Mouse (Mus musculus) midbrain, postnatal 0 days (tissue): ENCODE data around the gene Xrn2. TPM values are rescaled to one million over a fixed set of nuclear protein-coding genes. Genes with fewer than 3 reads are reported as not detected.

ENCODE experiments used
- ATAC-seq: fragments of 200-750 bp; cut with Nextera tagmentation; 2 replicates; pipeline ENCODE4 v1.8.0; 2017; ENCODE audit warnings: moderate number of reproducible peaks, mild to moderate bottlenecking, moderate TSS enrichment, moderate library complexity; ENCODE audit not compliant: low FRiP score
- DNase-seq: peaks from one replicate; pipeline ENCODE4 v3.0.0-alpha.2; 2015; ENCODE audit warnings: low spot score
- H3K27ac ChIP-seq: fragments of 300-500 bp; sonication (generic); 2 replicates; pipeline ENCODE4 v1.5.1; 2014; ENCODE audit warnings: low read depth, mild to moderate bottlenecking, low read length, mixed read lengths
- H3K27me3 ChIP-seq: fragments of 300-500 bp; sonication (generic); 2 replicates; pipeline ENCODE4 v1.6.1; 2014; ENCODE audit warnings: low read length, control low read depth, mixed read lengths; ENCODE audit not compliant: insufficient read depth
- H3K36me3 ChIP-seq: fragments of 300-500 bp; sonication (generic); 2 replicates; pipeline ENCODE4 v1.6.1; 2014; ENCODE audit warnings: low read length, control low read depth, mixed read lengths; ENCODE audit not compliant: insufficient read depth
- H3K4me1 ChIP-seq: fragments of 300-500 bp; sonication (generic); 2 replicates; pipeline ENCODE4 v1.6.1; 2014; ENCODE audit warnings: mild to moderate bottlenecking, control low read depth, antibody characterized with exemption, low read length, mixed read lengths; ENCODE audit not compliant: insufficient read depth
- H3K4me2 ChIP-seq: fragments of 300-500 bp; sonication (generic); 2 replicates; pipeline ENCODE4 v1.6.1; 2014; ENCODE audit warnings: low read depth, mild to moderate bottlenecking, low read length, mixed read lengths; ENCODE audit not compliant: poor library complexity, severe bottlenecking
- H3K4me3 ChIP-seq: fragments of 300-500 bp; sonication (generic); 2 replicates; pipeline ENCODE4 v1.5.1; 2014; ENCODE audit warnings: low read depth, mild to moderate bottlenecking, low read length, moderate library complexity
- H3K9ac ChIP-seq: fragments of 300-500 bp; sonication (generic); replicated peaks from 2 replicates; pipeline ENCODE4 v1.6.1; 2014; ENCODE audit warnings: mild to moderate bottlenecking, low read length, moderate library complexity, mixed read lengths; ENCODE audit not compliant: poor library complexity, severe bottlenecking
- H3K9me3 ChIP-seq: fragments of 300-500 bp; sonication (generic); 2 replicates; pipeline ENCODE4 v1.6.1; 2016; ENCODE audit warnings: low read length, control low read depth
- CTCF ChIP-seq: IDR thresholded peaks from 2 replicates; pipeline ENCODE4 v1.5.1; 2016; ENCODE audit warnings: antibody characterized with exemption, mild to moderate bottlenecking
- WGBS: fragments of 180-500 bp; shearing (Covaris S2); extraction: QIAGEN DNeasy Blood & Tissue Kit; methylation state at CpG from one replicate; pipeline ENCODE4 v1.1.7; 2014; 5-methylcytosine and 5-hydroxymethylcytosine counted together
- polyA plus RNA-seq: library from polyadenylated mRNA; unstranded; fragments of >200 nt; fragmentation: Nextera tagmentation; extraction: Ambion mirVana; gene quantifications from 2 replicates; pipeline ENCODE4 v1.2.1, GENCODE M21; 2015
- total RNA-seq: library from RNA; depleted of rRNA; stranded (reverse); fragments of >200 nt; gene quantifications from 2 replicates; pipeline ENCODE4 v1.2.3, GENCODE M21; 2014

The Xrn2 gene
- total and polyA plus RNA-seq, 2 experiments from 2014 or later, result 55.6 to 67.0 TPM

- H3K36me3 ChIP-seq, result no peaks in the 10 kb centered on the region
- H3K9ac ChIP-seq, result no peak overlapping the region
- H3K27me3 ChIP-seq, result no peaks in the 10 kb centered on the region
- ATAC-seq, result no peak
- H3K4me2 ChIP-seq, result no peak overlapping the region
- H3K4me3 ChIP-seq, result no peak overlapping the region
- no peak overlapping the region for H3K27ac ChIP-seq
- DNase-seq, result no peak
- no peak for TF ChIP-seq CTCF
- no peaks in the 10 kb centered on the region for H3K9me3 ChIP-seq
- H3K4me1 ChIP-seq, result no peaks in the 10 kb centered on the region
Measured at GRCm38 (mm10) chr2:146986429-146986828, 26.4 kb upstream of the Xrn2 start.

GRCm38 (mm10) chr2:147007265-147007664 lies 5.5 kb upstream of the Xrn2 start:
- no peaks in the 10 kb centered on the region for H3K27me3 ChIP-seq
- no peak overlapping the region for H3K27ac ChIP-seq
- no peaks in the 10 kb centered on the region for H3K9me3 ChIP-seq
- no peak for TF ChIP-seq CTCF
- DNase-seq, result no peak
- H3K4me2 ChIP-seq, result no peak overlapping the region
- WGBS, result 91% methylated on average over 2 of the region's 2 CpGs
- no peak for ATAC-seq
- no peak overlapping the region for H3K9ac ChIP-seq
- no peaks in the 10 kb centered on the region for H3K36me3 ChIP-seq
- peaks cover 5% of the 10 kb centered on the region; the same call in 1 of the 2 replicates for H3K4me1 ChIP-seq
- H3K4me3 ChIP-seq, result no peak overlapping the region

GRCm38 (mm10) chr2:147009084-147009483 lies 3.7 kb upstream of the Xrn2 start:
- ATAC-seq (no peak), DNase-seq (no peak)
- Histone ChIP-seq H3K4me3 (no peak overlapping the region), H3K27me3 (no peaks in the 10 kb centered on the region), H3K9me3 (no peaks in the 10 kb centered on the region), H3K4me2 (no peak overlapping the region), H3K27ac (no peak overlapping the region), H3K9ac (no peak overlapping the region), H3K36me3 (no peaks in the 10 kb centered on the region), H3K4me1 (peaks cover 5% of the 10 kb centered on the region; the same call in 1 of the 2 replicates)
- no peak for TF ChIP-seq CTCF

- Histone ChIP-seq H3K27ac (no peak overlapping the region), H3K9ac (no peak overlapping the region), H3K4me2 (no peak overlapping the region), H3K27me3 (no peaks in the 10 kb centered on the region), H3K36me3 (no peaks in the 10 kb centered on the region), H3K4me3 (no peak overlapping the region), H3K4me1 (peaks cover 8% of the 10 kb centered on the region; the same call in 1 of the 2 replicates), H3K9me3 (no peaks in the 10 kb centered on the region)
- ATAC-seq, result no peak
- no peak for TF ChIP-seq CTCF
- WGBS, result 95% methylated on average over 4 of the region's 4 CpGs
- DNase-seq, result no peak
Measured at GRCm38 (mm10) chr2:147010141-147010540, 2.7 kb upstream of the Xrn2 start.

- no peak for TF ChIP-seq CTCF
- Histone ChIP-seq H3K27ac (no peak overlapping the region), H3K36me3 (no peaks in the 10 kb centered on the region), H3K9me3 (no peaks in the 10 kb centered on the region), H3K4me1 (peaks cover 8% of the 10 kb centered on the region; the same call in 1 of the 2 replicates), H3K9ac (no peak overlapping the region), H3K4me2 (no peak overlapping the region), H3K4me3 (no peak overlapping the region), H3K27me3 (no peaks in the 10 kb centered on the region)
- DNase-seq (no peak), ATAC-seq (no peak)
- 94% methylated on average over 9 of the region's 9 CpGs for WGBS
Measured at GRCm38 (mm10) chr2:147010952-147011351, 1.8 kb upstream of the Xrn2 start.

- H3K4me3 ChIP-seq, result peak overlapping the region; percentile 98
- H3K36me3 ChIP-seq, result no peaks in the 10 kb centered on the region
- TF ChIP-seq CTCF, result no peak
- H3K4me2 ChIP-seq, result peak overlapping the region; percentile 67
- no peaks in the 10 kb centered on the region for H3K9me3 ChIP-seq
- 80% methylated on average over 3 of the region's 3 CpGs for WGBS
- DNase-seq, result no peak
- no peak for ATAC-seq
- peak overlapping the region; percentile 93; the same call in 1 of the 2 replicates for H3K9ac ChIP-seq
- H3K4me1 ChIP-seq, result peaks cover 8% of the 10 kb centered on the region; the same call in 1 of the 2 replicates
- no peaks in the 10 kb centered on the region for H3K27me3 ChIP-seq
- peak overlapping the region; percentile 95; the same call in 1 of the 2 replicates for H3K27ac ChIP-seq
Measured at GRCm38 (mm10) chr2:147011474-147012140, 1.2 kb upstream of the Xrn2 start.
